Mouse (Mus musculus): ENCODE data around the gene Olfr620. TPM values are rescaled to one million over a fixed set of nuclear protein-coding genes. Genes with fewer than 3 reads are reported as not detected.

Olfr620 gene
- not detected for total RNA-seq (2022)

GRCm38 (mm10) chr7:103612434-103612833 is at the start of gene Olfr620:
Gene Olfr620, minus strand, starts transcription at chr7:103612534.
- no peak for DNase-seq (ENCODE audit: low spot score)

- no peak for DNase-seq (ENCODE audit: low spot score)
These were observed 31.7 kb upstream of the Olfr620 start for GRCm38 (mm10) chr7:103644070-103644469.

GRCm38 (mm10) chr7:103642602-103643001 is 30.3 kb upstream of the Olfr620 start, which contains the start of gene Olfr622:
Gene Olfr622, minus strand, starts transcription at chr7:103642702.
- no peak for DNase-seq (ENCODE audit: low spot score)

DNA sequence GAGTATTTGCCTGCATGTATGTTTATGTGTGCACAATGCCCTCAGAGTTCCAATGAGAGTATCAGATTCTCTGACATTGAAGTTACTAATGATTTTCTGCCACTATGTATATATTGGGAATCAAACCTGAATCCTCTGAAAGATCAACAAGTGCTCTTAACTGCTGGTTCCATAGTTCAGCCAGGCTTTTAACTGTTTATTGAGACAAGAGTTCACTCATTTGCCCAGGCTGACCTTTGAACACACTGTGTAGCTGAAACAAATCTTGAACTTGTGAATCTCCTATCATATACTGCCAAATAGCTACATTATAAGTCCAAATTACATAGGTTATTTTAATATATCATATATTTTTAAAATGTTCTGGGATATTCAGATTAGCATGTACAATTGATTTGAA is 24.5 kb upstream of the Olfr620 start:
- DNase-seq (ENCODE audit: low spot score), result no peak

DNA sequence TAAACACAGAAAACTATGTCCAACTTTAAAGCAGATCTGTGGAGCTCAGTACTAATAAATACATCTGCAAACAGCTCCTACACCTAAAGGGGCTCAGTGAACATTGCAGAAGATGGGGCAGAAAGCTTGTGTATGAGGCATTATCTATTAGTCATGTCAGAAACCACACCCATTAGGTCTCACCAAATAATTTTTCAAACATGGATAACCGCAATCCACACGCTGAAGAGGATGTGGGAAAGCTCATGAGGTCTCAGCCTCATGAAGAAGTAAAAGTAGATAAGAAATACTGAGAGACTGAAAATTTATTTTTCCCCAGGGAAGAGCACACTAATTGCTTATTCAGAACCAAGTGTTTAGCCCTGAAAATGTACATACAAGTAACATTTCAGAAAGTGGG is 4.9 kb downstream of the Olfr620 start:
- no peak for DNase-seq (ENCODE audit: low spot score)

DNA sequence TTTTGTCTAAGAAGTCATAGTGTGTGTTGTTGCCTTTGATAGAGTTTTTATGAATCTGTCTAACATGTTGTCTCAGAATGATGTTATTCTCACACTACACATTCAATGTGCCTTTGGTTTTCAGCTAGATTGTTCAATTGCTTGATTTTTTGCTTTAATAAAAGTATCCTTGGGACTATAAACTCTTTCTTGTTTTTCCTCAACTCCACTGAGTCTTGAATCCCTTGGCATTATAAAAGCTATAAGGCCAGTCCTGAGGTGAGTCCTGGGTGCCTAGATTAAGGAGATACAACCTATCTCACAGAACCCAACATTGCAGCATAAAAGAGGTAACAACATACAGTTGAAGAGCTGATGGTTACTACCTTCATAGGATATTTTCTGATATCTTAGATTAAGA is 12.1 kb downstream of the Olfr620 start, which contains the start of gene Olfr619:
TSS of gene Olfr619 (plus strand) at position 301 of the 400 bp plus-strand sequence.
- DNase-seq (ENCODE audit: low spot score), result no peak

DNA sequence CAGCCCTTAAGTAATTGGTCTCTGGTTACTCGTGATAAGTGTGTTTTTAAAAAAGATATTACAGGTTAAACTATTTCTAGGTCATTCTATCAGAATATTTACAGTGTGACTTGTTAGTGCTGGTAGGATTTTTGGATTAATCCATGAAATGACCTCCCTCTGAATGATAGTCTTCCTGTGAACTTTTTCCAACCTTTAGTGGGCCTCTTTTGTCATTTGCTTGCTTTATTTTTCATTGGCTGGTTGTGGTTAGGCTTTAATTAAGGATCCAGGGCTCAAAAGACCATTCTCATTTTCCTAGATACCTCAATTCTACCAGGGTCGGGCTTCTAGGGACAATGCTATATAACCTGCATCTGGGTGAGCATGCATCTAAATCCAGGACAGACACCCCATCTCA is 22.5 kb downstream of the Olfr620 start, which contains the start of gene Olfr618:
TSS of gene Olfr618 (plus strand) at position 301 of the 400 bp plus-strand sequence.
- DNase-seq (ENCODE audit: low spot score), result no peak

- DNase-seq (ENCODE audit: low spot score), result no peak
These were observed 39.6 kb downstream of the Olfr620 start, which contains the start of gene Olfr617 for GRCm38 (mm10) chr7:103572761-103573160. Gene Olfr617, plus strand, starts transcription at chr7:103573061.

DNA sequence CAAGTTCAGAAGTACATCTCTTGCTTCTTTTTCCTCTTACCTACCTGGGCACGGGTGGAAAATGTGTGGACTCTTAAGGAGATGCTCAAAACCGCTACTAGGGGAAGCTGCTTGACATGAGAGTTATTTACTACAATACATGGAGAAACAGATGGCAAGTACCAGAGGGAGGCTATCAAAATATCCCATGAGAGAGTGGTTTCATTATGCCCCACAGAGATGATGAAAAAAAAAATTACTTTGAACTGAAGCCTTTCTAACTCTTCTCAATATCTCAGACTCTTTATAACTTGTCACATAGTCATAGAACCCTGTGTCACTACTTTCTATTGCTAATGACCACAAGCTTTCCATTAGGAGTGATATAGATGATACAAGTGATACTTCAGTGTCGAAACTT is 43.3 kb downstream of the Olfr620 start, which contains the start of gene Olfr616:
TSS of gene Olfr616 (minus strand) at position 101 of the 400 bp plus-strand sequence.
- DNase-seq (ENCODE audit: low spot score), result no peak

- no peak for DNase-seq (ENCODE audit: low spot score)
These were observed 56.6 kb downstream of the Olfr620 start, which contains the start of gene Olfr615 for GRCm38 (mm10) chr7:103555779-103556178. Gene Olfr615, plus strand, starts transcription at chr7:103556079.

Small RNAs within 50 kb of the gene (microRNA-seq; reads per million reads assigned to microRNA genes)
- not detected for gene Gm26506

Other genes with a start within 250 kb of the Olfr620 start
- not detected for gene Olfr601, start 249.9 kb downstream of the Olfr620 start, total RNA-seq (2022)
- gene Olfr603, start 226.4 kb downstream of the Olfr620 start, total RNA-seq (2022), result not detected
- gene Usp17lc, start 197.5 kb downstream of the Olfr620 start, total RNA-seq (2022), result not detected
- gene Olfr605, start 167.1 kb downstream of the Olfr620 start, total RNA-seq (2022), result not detected
- not detected for gene Olfr606, start 163.5 kb downstream of the Olfr620 start, total RNA-seq (2022)
- gene Olfr607, start 148.4 kb downstream of the Olfr620 start, total RNA-seq (2022), result not detected
- gene Olfr608, start 142.7 kb downstream of the Olfr620 start, total RNA-seq (2022), result not detected
- gene Olfr609, start 114.5 kb downstream of the Olfr620 start, total RNA-seq (2022), result not detected
- gene Olfr610, start 100.4 kb downstream of the Olfr620 start, total RNA-seq (2022), result not detected
- not detected for gene Olfr611, start 91.7 kb downstream of the Olfr620 start, total RNA-seq (2022)
- not detected for gene Olfr612, start 69.8 kb downstream of the Olfr620 start, total RNA-seq (2022)
- not detected for gene Olfr613, start 64.5 kb downstream of the Olfr620 start, total RNA-seq (2022)
- gene Olfr615, start 56.5 kb downstream of the Olfr620 start, total RNA-seq (2022), result not detected
- not detected for gene Olfr616, start 43.4 kb downstream of the Olfr620 start, total RNA-seq (2022)
- not detected for gene Olfr617, start 39.5 kb downstream of the Olfr620 start, total RNA-seq (2022)
- gene Olfr618, start 22.4 kb downstream of the Olfr620 start, total RNA-seq (2022), result not detected
- gene Olfr619, start 12.0 kb downstream of the Olfr620 start, total RNA-seq (2022), result not detected
- gene Olfr622, start 30.2 kb upstream of the Olfr620 start, total RNA-seq (2022), result not detected
- not detected for gene Olfr623, start 51.2 kb upstream of the Olfr620 start, total RNA-seq (2022)
- gene Olfr624, start 58.7 kb upstream of the Olfr620 start, total RNA-seq (2022), result not detected
- not detected for gene Olfr625-ps1, start 70.2 kb upstream of the Olfr620 start, total RNA-seq (2022)
- gene Olfr243, start 102.1 kb upstream of the Olfr620 start, total RNA-seq (2022), result not detected
- not detected for gene Olfr628, start 117.8 kb upstream of the Olfr620 start, total RNA-seq (2022)
- not detected for gene Olfr629, start 132.4 kb upstream of the Olfr620 start, total RNA-seq (2022)
- gene Olfr630, start 144.8 kb upstream of the Olfr620 start, total RNA-seq (2022), result not detected
- gene Olfr69, start 159.1 kb upstream of the Olfr620 start, total RNA-seq (2022), result not detected
- not detected for gene Olfr68, start 167.2 kb upstream of the Olfr620 start, total RNA-seq (2022)
- gene Olfr67, start 179.3 kb upstream of the Olfr620 start, total RNA-seq (2022), result not detected
- gene Hbb-bt, start 201.5 kb upstream of the Olfr620 start, total RNA-seq (2022), result 1,000 to 10,000 TPM in 1 of 4 experiments, 100 to 1,000 TPM in 3; 208 to 1,111 (median 289) TPM
- gene Hbb-bs, start 215.6 kb upstream of the Olfr620 start, total RNA-seq (2022), result over 10,000 TPM in 1 of 4 experiments, 1,000 to 10,000 TPM in 3; 2,003 to 12,142 (median 2,942) TPM
- gene Hbb-bh2, start 228.0 kb upstream of the Olfr620 start, total RNA-seq (2022), result not detected
- gene Hbb-bh1, start 230.6 kb upstream of the Olfr620 start, total RNA-seq (2022), result not detected
- not detected for gene Hbb-y, start 240.7 kb upstream of the Olfr620 start, total RNA-seq (2022)

Measured in heart, adult 8-10 months (tissue).